Mouse (Mus musculus) G1E (cell line): ENCODE data around the gene Lrrc34. TPM values are rescaled to one million over a fixed set of nuclear protein-coding genes. Genes with fewer than 3 reads are reported as not detected.

ENCODE experiments used
- ATAC-seq: 2 replicates; pipeline ENCODE4 v1.8.0; 2016; ENCODE audit warnings: mild to moderate bottlenecking; ENCODE audit not compliant: insufficient number of reproducible peaks, poor library complexity, low FRiP score, severe bottlenecking; ENCODE audit errors: extremely low read depth
- DNase-seq: peaks from one replicate; pipeline ENCODE4 v3.0.0; 2012; ENCODE audit warnings: low spot score
- H3K27me3 ChIP-seq: 2 replicates; pipeline ENCODE4 v1.6.1; 2012; ENCODE audit warnings: mild to moderate bottlenecking, low read length, inconsistent platforms; ENCODE audit not compliant: insufficient read depth
- H3K36me3 ChIP-seq: replicated peaks from 2 replicates; pipeline ENCODE3; 2012; ENCODE audit warnings: mild to moderate bottlenecking, inconsistent platforms
- H3K4me1 ChIP-seq: 2 replicates; pipeline ENCODE4 v1.6.1; 2012; ENCODE audit warnings: low read depth, low read length, inconsistent platforms, mixed read lengths; ENCODE audit not compliant: insufficient read depth
- H3K4me3 ChIP-seq: 2 replicates; pipeline ENCODE4 v1.5.1; 2012; ENCODE audit warnings: low read depth, mild to moderate bottlenecking, inconsistent platforms, low read length, moderate library complexity, mixed read lengths
- H3K9me3 ChIP-seq: replicated peaks from 2 replicates; pipeline ENCODE4 v1.6.1; 2012; ENCODE audit warnings: inconsistent platforms
- CTCF ChIP-seq: IDR thresholded peaks from 2 replicates; pipeline ENCODE4 v1.5.1; 2012; ENCODE audit warnings: low read depth, low read length, inconsistent platforms, mixed read lengths
- GATA1 ChIP-seq: IDR thresholded peaks from 2 replicates; pipeline ENCODE4 v1.6.1; 2012; ENCODE audit warnings: borderline replicate concordance, low read length, inconsistent platforms, mixed read lengths
- GATA2 ChIP-seq: IDR thresholded peaks from 2 replicates; pipeline ENCODE4 v1.6.1; 2012; ENCODE audit warnings: low read depth, low read length, inconsistent platforms, borderline replicate concordance
- POLR2AphosphoS5 ChIP-seq: IDR thresholded peaks from 2 replicates; pipeline ENCODE4 v1.6.1; 2012; ENCODE audit warnings: low read depth, low read length, inconsistent platforms; ENCODE audit not compliant: insufficient replicate concordance
- TAL1 ChIP-seq: conservative IDR thresholded peaks from 2 replicates; pipeline ENCODE4 v1.6.1; 2012; ENCODE audit warnings: low read depth, low read length, inconsistent platforms, mixed read lengths
- polyA plus RNA-seq: library from polyadenylated mRNA; stranded (reverse); fragments of >175 nt; gene quantifications from 2 replicates; pipeline ENCODE4 v1.2.3, GENCODE M21; 2012
- total RNA-seq, 2 experiments: library from RNA; stranded (forward) in 1 of 2; stranded (reverse) in 1 of 2; fragments of 200-1000 nt in 1 of 2; fragments of >200 nt in 1 of 2; fragmentation: Nextera tagmentation in 1 of 2; gene quantifications; 2 replicates each; pipeline ENCODE4 v1.2.3; 2014 to 2017

The Lrrc34 gene
- total RNA-seq (2014; fragmentation: Nextera tagmentation) (not detected in 2 replicates), total RNA-seq (2017) (not detected in 2 replicates), polyA plus RNA-seq (not detected in 2 replicates)

- H3K27me3 ChIP-seq: peaks cover 19% of the 10 kb centered on the region
- no peaks in the 10 kb centered on the region for H3K9me3 ChIP-seq
- H3K36me3 ChIP-seq: no peaks in the 10 kb centered on the region
- H3K4me3 ChIP-seq: no peak within 1 kb of the TSS
- peaks cover 5% of the 10 kb centered on the region for H3K4me1 ChIP-seq
- TF ChIP-seq TAL1 (no peak), GATA2 (no peak), POLR2AphosphoS5 (no peak), CTCF (no peak), GATA1 (no peak)
- DNase-seq (no peak), ATAC-seq (peak; percentile 28; the same call in 1 of the 2 replicates)
Measured at GRCm38 (mm10) chr3:30647440-30648090, at the start of gene Lrrc34. TSS of gene Lrrc34 (minus strand) at chr3:30647869.

DNA sequence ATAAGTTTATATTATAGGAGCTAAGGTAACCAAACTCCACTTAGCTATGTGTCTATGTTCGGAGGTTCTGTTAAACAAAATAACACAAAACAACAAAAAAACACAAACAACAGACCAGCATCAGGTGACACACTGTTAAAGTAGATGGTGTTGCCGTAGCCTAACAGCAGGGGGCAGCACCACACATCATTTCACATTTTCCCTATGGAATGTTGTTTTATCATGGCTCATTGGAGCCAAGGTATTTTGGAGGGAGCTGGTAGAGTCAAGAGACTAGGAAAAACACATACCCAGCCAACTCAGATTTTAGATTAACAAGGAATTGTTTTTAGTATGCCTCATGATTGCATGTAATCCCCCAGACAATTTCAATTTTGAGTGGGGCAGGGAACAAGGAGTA is 48.7 kb upstream of the Lrrc34 start:
- Histone ChIP-seq H3K9me3 (no peaks in the 10 kb centered on the region), H3K27me3 (peaks cover 23% of the 10 kb centered on the region), H3K4me1 (peaks cover 8% of the 10 kb centered on the region), H3K36me3 (no peaks in the 10 kb centered on the region), H3K4me3 (no peak overlapping the region)
- no peak for ATAC-seq
- no peak for TF ChIP-seq POLR2AphosphoS5
- TF ChIP-seq GATA1: no peak
- peak; percentile 80 for TF ChIP-seq CTCF
- TF ChIP-seq GATA2: no peak
- TF ChIP-seq TAL1: no peak
- DNase-seq: no peak

- ATAC-seq: no peak
- Histone ChIP-seq H3K4me1 (peaks cover 8% of the 10 kb centered on the region), H3K27me3 (peaks cover 25% of the 10 kb centered on the region), H3K36me3 (no peaks in the 10 kb centered on the region), H3K4me3 (no peak overlapping the region), H3K9me3 (no peaks in the 10 kb centered on the region)
- DNase-seq: no peak
- no peak for TF ChIP-seq POLR2AphosphoS5
- no peak for TF ChIP-seq CTCF
- TF ChIP-seq GATA1: no peak
- TF ChIP-seq GATA2: no peak
- TF ChIP-seq TAL1: no peak
Measured at GRCm38 (mm10) chr3:30695661-30696060, 48.0 kb upstream of the Lrrc34 start.

DNA sequence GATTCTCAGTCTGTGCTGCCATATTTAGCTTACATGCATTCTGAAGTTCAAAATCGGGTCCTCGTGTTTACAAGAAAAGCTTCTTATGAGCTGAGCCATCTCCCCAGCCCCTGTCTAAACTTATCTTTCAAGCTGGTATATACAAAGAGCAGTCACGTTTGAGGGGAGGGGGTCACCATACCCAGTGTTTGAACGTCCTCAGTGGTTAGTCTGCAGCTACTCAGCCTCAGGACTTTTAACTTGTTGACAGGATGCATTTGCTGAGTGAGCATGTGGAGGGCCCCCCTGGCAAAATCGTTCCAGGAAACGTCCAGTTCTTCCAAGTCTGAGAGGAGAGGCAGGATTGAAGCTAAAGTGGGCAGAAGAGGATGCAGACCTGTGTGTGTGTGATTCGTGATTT is 43.3 kb upstream of the Lrrc34 start:
- Histone ChIP-seq H3K27me3 (peaks cover 30% of the 10 kb centered on the region), H3K36me3 (no peaks in the 10 kb centered on the region), H3K4me1 (no peaks in the 10 kb centered on the region), H3K4me3 (no peak overlapping the region), H3K9me3 (no peaks in the 10 kb centered on the region)
- TF ChIP-seq CTCF (no peak), TAL1 (no peak), GATA1 (no peak), POLR2AphosphoS5 (no peak), GATA2 (no peak)
- ATAC-seq: no peak
- no peak for DNase-seq

DNA sequence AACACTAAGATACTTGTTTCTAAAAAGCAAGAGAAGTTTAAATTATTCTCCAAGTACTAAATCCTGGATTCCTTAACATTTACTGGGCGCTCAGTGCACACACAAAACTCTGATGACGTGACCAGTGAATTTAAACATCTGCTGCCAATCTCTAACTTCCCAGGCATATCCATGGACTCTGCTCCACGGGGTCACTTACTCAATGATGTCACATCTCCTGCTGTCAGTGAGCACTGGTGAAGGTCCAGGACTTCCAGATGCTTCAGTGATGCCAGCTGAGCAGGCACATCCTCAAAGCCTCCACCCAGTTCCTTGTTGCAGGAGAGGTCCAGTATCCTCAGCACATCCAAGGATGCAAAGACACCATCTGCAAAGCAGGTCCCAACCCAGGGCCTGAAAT is 39.5 kb upstream of the Lrrc34 start:
- Histone ChIP-seq H3K36me3 (no peaks in the 10 kb centered on the region), H3K27me3 (peaks cover 37% of the 10 kb centered on the region), H3K4me1 (peaks cover 5% of the 10 kb centered on the region; the same call in 1 of the 2 replicates), H3K4me3 (no peak overlapping the region), H3K9me3 (no peaks in the 10 kb centered on the region)
- DNase-seq (no peak), ATAC-seq (no peak)
- TF ChIP-seq POLR2AphosphoS5: no peak
- TF ChIP-seq TAL1: no peak
- TF ChIP-seq CTCF: no peak
- no peak for TF ChIP-seq GATA2
- TF ChIP-seq GATA1: no peak

DNA sequence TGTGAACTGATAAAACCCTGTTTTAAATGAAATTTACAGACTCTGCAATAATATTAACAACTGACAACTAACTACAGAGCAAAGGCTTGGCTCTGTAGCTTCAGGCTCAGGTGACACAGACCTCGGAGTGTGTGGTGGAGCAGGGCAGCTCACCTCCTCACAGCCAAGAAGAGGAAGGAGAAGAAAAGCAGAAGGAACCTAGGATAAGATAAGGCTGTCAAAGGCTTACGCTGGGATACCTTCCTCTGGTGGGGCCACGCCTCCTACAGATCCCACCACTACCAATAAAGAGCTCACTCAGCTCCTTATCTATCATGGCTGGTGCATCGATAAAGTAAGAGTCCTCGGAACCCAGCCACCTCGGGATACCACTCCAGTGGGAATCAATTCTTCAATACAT is 35.5 kb upstream of the Lrrc34 start:
- DNase-seq (no peak), ATAC-seq (peak; percentile 15; the same call in 1 of the 2 replicates)
- H3K4me1 ChIP-seq: peaks cover 5% of the 10 kb centered on the region; the same call in 1 of the 2 replicates
- no peaks in the 10 kb centered on the region for H3K9me3 ChIP-seq
- TF ChIP-seq GATA2: no peak
- peaks cover 18% of the 10 kb centered on the region for H3K27me3 ChIP-seq
- H3K4me3 ChIP-seq: no peak overlapping the region
- no peaks in the 10 kb centered on the region for H3K36me3 ChIP-seq
